In the genomic region with DNA sequence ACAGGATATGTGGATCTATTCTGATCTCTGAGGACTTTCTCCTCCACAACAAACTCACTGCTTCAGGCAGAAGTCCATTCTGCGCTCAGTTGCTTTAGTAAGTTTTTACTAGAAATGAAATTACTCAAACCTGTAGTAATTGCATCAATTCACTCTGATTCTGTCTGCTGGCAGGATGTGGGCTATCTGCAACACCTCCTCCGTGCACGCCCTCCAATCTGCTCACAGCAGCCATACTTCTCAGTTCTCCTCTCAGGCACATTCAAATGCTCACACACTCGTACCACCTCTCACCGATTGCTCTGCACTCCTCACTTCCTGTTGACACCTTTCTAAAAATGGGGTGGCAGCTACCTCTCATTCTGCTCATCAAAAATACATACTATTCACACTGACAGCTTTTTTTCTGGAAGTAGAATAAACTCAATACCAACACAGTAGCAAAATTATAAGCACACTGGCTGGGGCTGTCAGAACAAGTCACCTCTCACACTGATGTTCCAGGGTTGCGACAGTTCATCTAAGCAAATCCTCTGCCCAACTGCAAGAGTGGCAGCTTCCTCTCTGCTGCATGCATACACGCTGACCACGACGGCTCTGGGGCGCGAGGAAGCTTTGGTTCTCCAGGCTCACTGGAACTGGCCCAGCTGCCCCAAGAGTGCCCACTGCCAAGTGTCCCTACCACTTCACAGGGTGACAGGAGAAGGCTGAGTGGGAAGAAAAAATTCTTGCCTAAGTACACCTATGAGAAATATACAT, we compare ENCODE assay signal across 9 mouse cellular contexts. TPM values are rescaled to one million over a fixed set of nuclear protein-coding genes. Genes with fewer than 3 reads are reported as not detected.
DNase-seq lines count a peak whose midpoint lies in the region; ATAC-seq and TF ChIP-seq lines count a peak whose summit lies in the region.
"Had no signal": no experiment of that assay in that cellular context is flagged by ENCODE, and none has a peak within 500 bp of the region (broad histone marks: within the 10 kb centered on the region; RNA-seq: fewer than 3 reads in every experiment).

No protein-coding gene starts in this region.

- no peak overlapping the region for H3K9ac ChIP-seq in stomach, embryonic 16.5 days (ENCODE audit: low read length)
- H3K9ac ChIP-seq in hindbrain, postnatal 0 days (replicated peaks; ENCODE audit: low read length) = no peak overlapping the region

- no peak overlapping the region for H3K4me3 ChIP-seq in stomach, embryonic 16.5 days (replicated peaks; ENCODE audit: low read length)
- H3K4me3 ChIP-seq in hindbrain, postnatal 0 days (ENCODE audit: low read length) = no peak overlapping the region
- H3K4me3 ChIP-seq: myocyte had no signal

- no peak overlapping the region for H3K4me2 ChIP-seq in stomach, embryonic 16.5 days (ENCODE audit: low read depth, low read length)
- no peak overlapping the region for H3K4me2 ChIP-seq in hindbrain, postnatal 0 days (ENCODE audit: low read depth, low read length)

- H3K9me3 ChIP-seq in stomach, embryonic 16.5 days (replicated peaks; ENCODE audit: control insufficient read depth, low read length) = no peaks in the 10 kb centered on the region
- H3K9me3 ChIP-seq in hindbrain, postnatal 0 days (ENCODE audit: low read length) = no peaks in the 10 kb centered on the region

- 0 out of 2 replicates have a peak, but pooled peaks cover 7% of the 10 kb centered on the region for H3K36me3 ChIP-seq in stomach, embryonic 16.5 days (ENCODE audit: control insufficient read depth, insufficient read depth, low read length)
- H3K36me3 ChIP-seq in hindbrain, postnatal 0 days (ENCODE audit: insufficient read depth, low read length) = no peaks in the 10 kb centered on the region; the same call in 1 of the 2 replicates

- peak; percentile 17 to 63 for DNase-seq in layer of hippocampus, adult 18-20 months (ENCODE audit: low spot score in 2 of 2)
- DNase-seq in layer of hippocampus, adult 8-10 months (ENCODE audit: low spot score in 2 of 2) = no peak
- peak; percentile 50 for DNase-seq in lung, postnatal 25 days (ENCODE audit: low spot score)
- no peak for DNase-seq in hindbrain, postnatal 0 days (ENCODE audit: low spot score)
- DNase-seq in kidney, adult 9 months = no peak
- DNase-seq in embryo, embryonic 10.5 days (ENCODE audit: low spot score) = no peak

- peaks cover 19% of the 10 kb centered on the region for H3K4me1 ChIP-seq in stomach, embryonic 16.5 days (ENCODE audit: control insufficient read depth, insufficient read depth, low read length)
- H3K4me1 ChIP-seq in hindbrain, postnatal 0 days (ENCODE audit: insufficient read depth, low read length) = 0 out of 2 replicates have a peak, but pooled peaks cover 6% of the 10 kb centered on the region

- peak; percentile 70 for ATAC-seq in common myeloid progenitor, adult 5-6 weeks (replicated peaks; ENCODE audit: low read depth, poor library complexity, severe bottlenecking)
- no peak for ATAC-seq in stomach, embryonic 16.5 days (ENCODE audit: insufficient read depth, low FRiP score)
- no peak for ATAC-seq in hindbrain, postnatal 0 days

- H3K27me3 ChIP-seq in stomach, embryonic 16.5 days (ENCODE audit: control insufficient read depth, insufficient read depth, low read length) = no peaks in the 10 kb centered on the region
- H3K27me3 ChIP-seq in hindbrain, postnatal 0 days (ENCODE audit: insufficient read depth, low read length) = no peaks in the 10 kb centered on the region

- H3K27ac ChIP-seq in stomach, embryonic 16.5 days (ENCODE audit: low read length) = peak overlapping the region; percentile 58
- H3K27ac ChIP-seq in hindbrain, postnatal 0 days = no peak overlapping the region

- 69% methylated on average over 11 of the region's 11 CpGs for WGBS in stomach, embryonic 16.5 days
- WGBS in hindbrain, postnatal 0 days = 66% methylated on average over 11 of the region's 11 CpGs

- no peak for TF ChIP-seq CTCF in hindbrain, postnatal 0 days (IDR thresholded peaks at IDR 0.05; ENCODE audit: low read depth)

RNA-seq across cellular contexts. Expression of a gene that starts 29.3 kb away (rescaled TPM):
- total RNA-seq in layer of hippocampus, adult 18-20 months (2021) = 10 to 100 TPM; 71.7 to 74.0 TPM
- total RNA-seq in layer of hippocampus, adult 8-10 months (2022) = 10 to 100 TPM; 65.3 to 83.4 (median 77.4) TPM
- 58.5 and 82.2 TPM in 2 replicates for total RNA-seq in common myeloid progenitor, adult 5-6 weeks (2017)
- polyA plus RNA-seq in stomach, embryonic 16.5 days (2015; fragmentation: Nextera tagmentation; extraction: Ambion mirVana) = 22.8 and 27.4 TPM in 2 replicates
- total RNA-seq in hindbrain, postnatal 0 days (2014; rRNA removed) = 30.0 and 42.1 TPM in 2 replicates
- 19.7 and 19.8 TPM in 2 replicates for polyA plus RNA-seq in hindbrain, postnatal 0 days (2015; fragmentation: Nextera tagmentation; extraction: Ambion mirVana)

Comparison
In these comparisons a context has a peak if more than half of its experiments do, and no peak if none do; other contexts are left out.
1. DNase-seq: peak in layer of hippocampus, adult 18-20 months (2 of 2) and lung, postnatal 25 days (single experiment); none in layer of hippocampus, adult 8-10 months (0 of 2), hindbrain, postnatal 0 days (single experiment), kidney, adult 9 months (single experiment) and embryo, embryonic 10.5 days (single experiment).